ENCODE assay signal across 8 mouse cellular contexts in genomic region chr6:88290129-88290766, GRCm38 (mm10).
DNase-seq lines count a peak whose midpoint lies in the region; ATAC-seq lines count a peak whose summit lies in the region.
"Had no signal": no experiment of that assay in that cellular context is flagged by ENCODE, and none has a peak within 500 bp of the region (broad histone marks: within the 10 kb centered on the region; RNA-seq: fewer than 3 reads in every experiment).

No protein-coding gene starts in this region.

- H3K27ac ChIP-seq in midbrain, embryonic 15.5 days = no peak overlapping the region
- H3K27ac ChIP-seq in midbrain, embryonic 10.5 days (replicated peaks) = no peak overlapping the region
- H3K27ac ChIP-seq: limb, embryonic 13.5 days had no signal

- no peak for DNase-seq in midbrain, embryonic 10.5 days (ENCODE audit: low spot score)
- peak; percentile 11 to 50 for DNase-seq in frontal cortex, postnatal 36 days (ENCODE audit: low spot score in 2 of 2)
- DNase-seq in layer of hippocampus, adult 9-10 months (ENCODE audit: low spot score) = peak; percentile 42
- DNase-seq in skeletal muscle tissue, adult 2 months (ENCODE audit: low read depth, low spot score) = peak; percentile 58
- DNase-seq in thymus, postnatal 0 days (ENCODE audit: low spot score) = no peak
- no peak for DNase-seq in thymus, postnatal 36 days

- H3K9ac ChIP-seq in midbrain, embryonic 15.5 days = no peak overlapping the region
- H3K9ac ChIP-seq: limb, embryonic 13.5 days had no signal

- WGBS in midbrain, embryonic 15.5 days = 62% methylated on average over 6 of the region's 6 CpGs
- 85% methylated on average over 6 of the region's 6 CpGs for WGBS in midbrain, embryonic 10.5 days

- ATAC-seq in midbrain, embryonic 15.5 days (replicated peaks) = peak; percentile 58; the same call in 1 of the 2 replicates

- no peak overlapping the region for H3K4me2 ChIP-seq in midbrain, embryonic 15.5 days
- H3K4me2 ChIP-seq: limb, embryonic 13.5 days had no signal

- H3K4me1 ChIP-seq in midbrain, embryonic 15.5 days = no peaks in the 10 kb centered on the region
- H3K4me1 ChIP-seq in midbrain, embryonic 10.5 days = no peaks in the 10 kb centered on the region
- H3K4me1 ChIP-seq: limb, embryonic 13.5 days had no signal

- H3K4me3 ChIP-seq in midbrain, embryonic 15.5 days = no peak overlapping the region
- H3K4me3 ChIP-seq in midbrain, embryonic 10.5 days = no peak overlapping the region
- H3K4me3 ChIP-seq: limb, embryonic 13.5 days had no signal

- H3K36me3 ChIP-seq in midbrain, embryonic 15.5 days (replicated peaks) = no peaks in the 10 kb centered on the region
- 0 out of 2 replicates have a peak, but pooled peaks cover 4% of the 10 kb centered on the region for H3K36me3 ChIP-seq in midbrain, embryonic 10.5 days

- no peaks in the 10 kb centered on the region for H3K27me3 ChIP-seq in midbrain, embryonic 15.5 days (replicated peaks)
- H3K27me3 ChIP-seq in midbrain, embryonic 10.5 days (ENCODE audit: low read depth, poor library complexity, severe bottlenecking) = no peaks in the 10 kb centered on the region
- H3K27me3 ChIP-seq: limb, embryonic 13.5 days had no signal

- H3K9me3 ChIP-seq in midbrain, embryonic 15.5 days = no peaks in the 10 kb centered on the region
- no peaks in the 10 kb centered on the region for H3K9me3 ChIP-seq in midbrain, embryonic 10.5 days (replicated peaks)
- H3K9me3 ChIP-seq: limb, embryonic 13.5 days had no signal

Comparison
In these comparisons a context has a peak if more than half of its experiments do, and no peak if none do; other contexts are left out.
1. DNase-seq: peak in frontal cortex, postnatal 36 days (2 of 2), layer of hippocampus, adult 9-10 months (single experiment) and skeletal muscle tissue, adult 2 months (single experiment); none in midbrain, embryonic 10.5 days (single experiment), thymus, postnatal 0 days (single experiment) and thymus, postnatal 36 days (0 of 2).